In the genomic region with DNA sequence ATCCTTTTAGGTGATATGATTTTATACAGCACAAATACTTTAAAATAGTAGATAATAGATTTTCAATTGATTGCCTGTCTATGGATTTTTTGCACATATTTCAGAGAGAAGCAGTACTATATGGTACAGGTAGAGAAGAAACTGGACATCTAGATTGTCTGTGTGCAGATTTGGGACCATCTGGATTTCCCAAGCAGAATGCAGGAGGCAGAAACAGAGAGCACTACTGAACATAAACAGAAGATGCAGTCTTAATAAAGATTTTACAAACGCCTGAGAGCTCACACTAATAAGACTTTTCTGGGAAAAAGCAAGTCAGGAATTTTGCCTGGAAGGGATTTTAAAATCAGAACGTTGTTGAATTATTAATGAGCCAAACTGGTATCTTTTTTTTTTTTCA, we compare ENCODE assay signal across 23 mouse cellular contexts.
A peak's percentile ranks its signal among the peaks of the same experiment; 100 is the strongest.
DNase-seq lines count a peak whose midpoint lies in the region; ATAC-seq and TF ChIP-seq lines count a peak whose summit lies in the region.
"Had no signal": no experiment of that assay in that cellular context is flagged by ENCODE, and none has a peak within 500 bp of the region (broad histone marks: within the 10 kb centered on the region; RNA-seq: fewer than 3 reads in every experiment).

No protein-coding gene starts in this region.

- no peaks in the 10 kb centered on the region for H3K27me3 ChIP-seq in hindbrain, embryonic 14.5 days (ENCODE audit: control insufficient read depth, insufficient read depth, low read length)
- no peaks in the 10 kb centered on the region for H3K27me3 ChIP-seq in hindbrain, embryonic 16.5 days (replicated peaks; ENCODE audit: control insufficient read depth, insufficient read depth, low read length)
- no peaks in the 10 kb centered on the region for H3K27me3 ChIP-seq in midbrain, embryonic 14.5 days (ENCODE audit: control insufficient read depth, insufficient read depth, low read length)
- H3K27me3 ChIP-seq in midbrain, postnatal 0 days (ENCODE audit: insufficient read depth, low read length) = no peaks in the 10 kb centered on the region
- H3K27me3 ChIP-seq: embryonic facial prominence, embryonic 12.5 days; embryonic facial prominence, embryonic 15.5 days; forebrain, embryonic 12.5 days; heart, embryonic 13.5 days; hindbrain, embryonic 15.5 days; intestine, embryonic 15.5 days had no signal

- no peak overlapping the region for H3K4me3 ChIP-seq in hindbrain, embryonic 14.5 days (replicated peaks; ENCODE audit: low read length)
- no peak overlapping the region for H3K4me3 ChIP-seq in hindbrain, embryonic 16.5 days (ENCODE audit: low read length)
- no peak overlapping the region for H3K4me3 ChIP-seq in midbrain, embryonic 14.5 days (replicated peaks; ENCODE audit: low read depth, low read length)
- H3K4me3 ChIP-seq in midbrain, postnatal 0 days (ENCODE audit: low read depth, low read length) = no peak overlapping the region
- H3K4me3 ChIP-seq: embryonic facial prominence, embryonic 12.5 days; embryonic facial prominence, embryonic 15.5 days; forebrain, embryonic 12.5 days; heart, adult 2 months; heart, embryonic 10.5 days; heart, embryonic 13.5 days; hindbrain, embryonic 15.5 days; intestine, embryonic 15.5 days had no signal

- DNase-seq in hindbrain, embryonic 14.5 days (ENCODE audit: low spot score) = peak; percentile 24
- peak; percentile 10 for DNase-seq in brain, adult 2 months (ENCODE audit: low read depth, low spot score)
- peak; percentile 67 for DNase-seq in midbrain, embryonic 14.5 days
- DNase-seq in midbrain, postnatal 0 days (ENCODE audit: low spot score) = no peak
- no peak for DNase-seq in retina, embryonic 14.5 days (ENCODE audit: low spot score)
- DNase-seq: adrenal gland, adult 2 months; adrenal gland, postnatal 14 days; cerebellum, adult 18-20 months; cerebellum, adult 9-11 months; cerebellum, postnatal 25 days; gastrocnemius, postnatal 25 days; heart, adult 2 months; heart, postnatal 14 days; heart, postnatal 4 days had no signal

- no peaks in the 10 kb centered on the region for H3K9me3 ChIP-seq in hindbrain, embryonic 14.5 days (ENCODE audit: control insufficient read depth, low read length)
- no peaks in the 10 kb centered on the region for H3K9me3 ChIP-seq in hindbrain, embryonic 16.5 days (ENCODE audit: control insufficient read depth, low read length)
- H3K9me3 ChIP-seq in midbrain, embryonic 14.5 days (ENCODE audit: control insufficient read depth, low read length) = no peaks in the 10 kb centered on the region
- H3K9me3 ChIP-seq in midbrain, postnatal 0 days (ENCODE audit: low read length) = no peaks in the 10 kb centered on the region
- H3K9me3 ChIP-seq: embryonic facial prominence, embryonic 12.5 days; embryonic facial prominence, embryonic 15.5 days; forebrain, embryonic 12.5 days; heart, embryonic 10.5 days; heart, embryonic 13.5 days; hindbrain, embryonic 15.5 days; intestine, embryonic 15.5 days had no signal

- WGBS in hindbrain, embryonic 14.5 days = 39% methylated on average over 2 of the region's 2 CpGs
- WGBS in hindbrain, embryonic 16.5 days = 44% methylated on average over 2 of the region's 2 CpGs
- 23% methylated on average over 2 of the region's 2 CpGs for WGBS in midbrain, embryonic 14.5 days
- 14% methylated on average over 2 of the region's 2 CpGs for WGBS in midbrain, postnatal 0 days

- no peak overlapping the region for H3K4me2 ChIP-seq in hindbrain, embryonic 14.5 days (replicated peaks)
- H3K4me2 ChIP-seq in hindbrain, embryonic 16.5 days (ENCODE audit: low read length) = no peak overlapping the region
- no peak overlapping the region for H3K4me2 ChIP-seq in midbrain, embryonic 14.5 days (ENCODE audit: low read length)
- H3K4me2 ChIP-seq in midbrain, postnatal 0 days (ENCODE audit: low read depth, low read length, poor library complexity, severe bottlenecking) = no peak overlapping the region
- H3K4me2 ChIP-seq: embryonic facial prominence, embryonic 12.5 days; embryonic facial prominence, embryonic 15.5 days; forebrain, embryonic 12.5 days; heart, embryonic 13.5 days; hindbrain, embryonic 15.5 days; intestine, embryonic 15.5 days had no signal

- H3K9ac ChIP-seq in hindbrain, embryonic 14.5 days = no peak overlapping the region
- no peak overlapping the region for H3K9ac ChIP-seq in hindbrain, embryonic 16.5 days (ENCODE audit: low read depth, low read length)
- no peak overlapping the region for H3K9ac ChIP-seq in midbrain, embryonic 14.5 days (replicated peaks; ENCODE audit: low read length)
- H3K9ac ChIP-seq in midbrain, postnatal 0 days (replicated peaks; ENCODE audit: low read length, poor library complexity, severe bottlenecking) = no peak overlapping the region
- H3K9ac ChIP-seq: embryonic facial prominence, embryonic 12.5 days; embryonic facial prominence, embryonic 15.5 days; forebrain, embryonic 12.5 days; heart, embryonic 13.5 days; hindbrain, embryonic 15.5 days; intestine, embryonic 15.5 days had no signal

- ATAC-seq in hindbrain, embryonic 14.5 days (ENCODE audit: low FRiP score) = no peak
- ATAC-seq in hindbrain, embryonic 16.5 days = no peak
- ATAC-seq in midbrain, embryonic 14.5 days (ENCODE audit: low FRiP score, low TSS enrichment) = peak; percentile 44; the same call in 1 of the 2 replicates
- 0 out of 2 replicates have a peak, but pooled peaks have one; percentile 38 for ATAC-seq in midbrain, postnatal 0 days (ENCODE audit: low FRiP score)
- ATAC-seq: CD4-positive, CD25-positive, alpha-beta regulatory T cell, adult 4 months; intestine, embryonic 15.5 days had no signal

- peaks cover 7% of the 10 kb centered on the region; the same call in 1 of the 2 replicates for H3K4me1 ChIP-seq in hindbrain, embryonic 14.5 days (replicated peaks; ENCODE audit: control insufficient read depth, insufficient read depth, low read length)
- H3K4me1 ChIP-seq in hindbrain, embryonic 16.5 days (ENCODE audit: control insufficient read depth, insufficient read depth, low read depth, low read length) = no peaks in the 10 kb centered on the region
- H3K4me1 ChIP-seq in midbrain, embryonic 14.5 days (ENCODE audit: control insufficient read depth, insufficient read depth, low read length) = 0 out of 2 replicates have a peak, but pooled peaks cover 5% of the 10 kb centered on the region
- 0 out of 2 replicates have a peak, but pooled peaks cover 3% of the 10 kb centered on the region for H3K4me1 ChIP-seq in midbrain, postnatal 0 days (ENCODE audit: insufficient read depth, low read length)
- H3K4me1 ChIP-seq: embryonic facial prominence, embryonic 12.5 days; embryonic facial prominence, embryonic 15.5 days; forebrain, embryonic 12.5 days; intestine, embryonic 15.5 days had no signal

- H3K36me3 ChIP-seq in hindbrain, embryonic 14.5 days (replicated peaks; ENCODE audit: control insufficient read depth, insufficient read depth) = no peaks in the 10 kb centered on the region
- H3K36me3 ChIP-seq in hindbrain, embryonic 16.5 days (ENCODE audit: control insufficient read depth, insufficient read depth, low read length) = no peaks in the 10 kb centered on the region
- no peaks in the 10 kb centered on the region for H3K36me3 ChIP-seq in midbrain, embryonic 14.5 days (ENCODE audit: control insufficient read depth, insufficient read depth, low read length)
- H3K36me3 ChIP-seq in midbrain, postnatal 0 days (ENCODE audit: insufficient read depth, low read length) = no peaks in the 10 kb centered on the region
- H3K36me3 ChIP-seq: embryonic facial prominence, embryonic 12.5 days; embryonic facial prominence, embryonic 15.5 days; forebrain, embryonic 12.5 days; heart, embryonic 10.5 days; heart, embryonic 13.5 days; hindbrain, embryonic 15.5 days; intestine, embryonic 15.5 days had no signal

- no peak for TF ChIP-seq CTCF in midbrain, postnatal 0 days (IDR thresholded peaks at IDR 0.05)

- H3K27ac ChIP-seq in hindbrain, embryonic 14.5 days = 0 out of 2 replicates have a peak overlapping the region, but pooled peaks have one; percentile 59
- H3K27ac ChIP-seq in hindbrain, embryonic 16.5 days (ENCODE audit: low read depth, low read length) = no peak overlapping the region
- H3K27ac ChIP-seq in midbrain, embryonic 14.5 days (replicated peaks; ENCODE audit: low read depth, low read length) = no peak overlapping the region
- H3K27ac ChIP-seq in midbrain, postnatal 0 days (ENCODE audit: low read depth, low read length) = 0 out of 2 replicates have a peak overlapping the region, but pooled peaks have one; percentile 67
- H3K27ac ChIP-seq: embryonic facial prominence, embryonic 12.5 days; embryonic facial prominence, embryonic 15.5 days; forebrain, embryonic 12.5 days; heart, adult 2 months; heart, embryonic 10.5 days; heart, embryonic 13.5 days; intestine, embryonic 15.5 days had no signal

Comparison
In these comparisons a context has a peak if more than half of its experiments do, and no peak if none do; other contexts are left out.
1. DNase-seq: peak in hindbrain, embryonic 14.5 days (single experiment), brain, adult 2 months (single experiment) and midbrain, embryonic 14.5 days (single experiment); none in midbrain, postnatal 0 days (single experiment) and retina, embryonic 14.5 days (single experiment).
2. H3K27ac ChIP-seq: peak in hindbrain, embryonic 14.5 days (single experiment) and midbrain, postnatal 0 days (single experiment); none in hindbrain, embryonic 16.5 days (single experiment) and midbrain, embryonic 14.5 days (single experiment).
3. ATAC-seq: peak in midbrain, embryonic 14.5 days (single experiment) and midbrain, postnatal 0 days (single experiment); none in hindbrain, embryonic 14.5 days (single experiment) and hindbrain, embryonic 16.5 days (single experiment).